Mouse (Mus musculus) left cerebral cortex, postnatal 14 days (tissue): Measurements from ENCODE around the gene Olfr1494. TPM values are rescaled to one million over a fixed set of nuclear protein-coding genes. Genes with fewer than 3 reads are reported as not detected.

ENCODE experiments used
- DNase-seq, 2 experiments: peaks; one replicate each; pipeline ENCODE4 v3.0.0; 2021 to 2022; ENCODE audit warnings: low spot score in 2 of 2, mixed read lengths in 1 of 2
- intact Hi-C: fragments of 180-260 bp; cut with DNase I; formaldehyde crosslinking; loops from one replicate; pipeline ENCODE4 v1.15.1; 2025
- long read RNA-seq, 2 experiments: library from polyadenylated mRNA; stranded (forward); transcript quantifications; one replicate each; pipeline ENCODE4 v2.0.0; 2021
- total RNA-seq, 2 experiments: library from RNA; stranded (reverse); gene quantifications; 2 replicates each; pipeline ENCODE4 v1.2.3; 2021

Gene Olfr1494
- not detected for total RNA-seq
- long read RNA-seq, experiment 1, result 0 reads
- long read RNA-seq, experiment 2, result 0 reads

DNA sequence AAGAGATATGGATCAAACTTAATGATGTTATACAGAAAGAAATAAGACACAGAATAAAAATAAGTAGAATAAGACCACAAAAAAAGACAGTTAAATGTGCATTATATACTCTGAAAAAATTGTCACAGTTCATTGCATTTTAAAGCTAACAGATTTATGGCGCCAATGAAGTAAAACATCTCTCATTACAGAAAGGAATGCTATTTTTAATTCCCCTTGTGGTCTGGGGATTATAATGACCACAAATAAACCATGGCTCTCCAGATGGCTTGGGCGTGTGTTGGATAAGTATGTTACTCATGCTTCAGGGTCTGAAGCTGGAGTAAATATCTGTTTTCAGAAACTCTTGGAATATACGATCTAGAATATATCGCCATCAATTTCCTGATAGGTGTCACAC is at the start of gene Olfr1494:
TSS of gene Olfr1494 (plus strand) at position 301 of the 400 bp plus-strand sequence.
- DNase-seq, result no peak

DNA sequence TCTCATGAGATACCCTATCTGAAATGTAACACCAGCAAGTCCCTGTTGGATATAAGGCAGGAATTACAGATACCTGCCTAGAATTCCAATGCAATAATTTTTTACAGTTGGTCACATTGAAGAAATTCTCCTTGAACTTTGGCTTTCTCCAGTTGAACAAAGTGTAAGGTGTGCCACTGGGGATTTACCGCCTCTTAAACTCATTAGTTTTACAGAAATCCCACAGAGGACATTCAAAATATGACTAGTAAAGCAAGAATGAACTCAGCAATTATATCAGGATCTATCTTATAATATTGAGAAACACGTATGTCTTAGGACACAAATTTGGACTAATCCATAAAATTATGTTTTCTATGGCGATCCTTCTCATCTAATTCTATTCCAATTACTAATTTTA is 42.6 kb upstream of the Olfr1494 start, which contains the start of gene Olfr1491:
TSS of gene Olfr1491 (plus strand) at position 301 of the 400 bp plus-strand sequence.
- no peak for DNase-seq
- intact Hi-C loops, result no loop called here

More for the DNA sequence above, at the start of gene Olfr1494:
- intact Hi-C loops, result no loop called here

DNA sequence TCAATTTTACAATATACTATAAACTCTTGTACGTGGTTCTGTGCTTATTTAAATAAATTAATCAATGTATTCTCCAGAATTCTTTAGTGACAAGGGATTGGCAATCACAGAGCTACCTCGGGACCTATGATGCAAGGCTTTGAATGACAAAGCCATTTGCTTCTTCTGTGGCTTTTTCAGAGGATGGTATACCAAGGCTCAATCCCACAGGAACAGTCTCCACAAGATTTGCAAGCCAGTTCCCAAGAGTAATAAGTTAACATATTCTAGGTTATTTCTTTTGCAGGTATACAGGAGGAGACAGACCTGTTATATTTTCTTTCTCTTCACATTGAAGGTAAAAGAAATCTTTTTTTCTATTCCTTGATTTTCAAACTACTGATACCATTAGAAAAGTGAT is 16.6 kb upstream of the Olfr1494 start, which contains the start of gene Olfr1493-ps1:
TSS of gene Olfr1493-ps1 (plus strand) at position 301 of the 400 bp plus-strand sequence.
- intact Hi-C loops, result no loop called here
- DNase-seq, result no peak

DNA sequence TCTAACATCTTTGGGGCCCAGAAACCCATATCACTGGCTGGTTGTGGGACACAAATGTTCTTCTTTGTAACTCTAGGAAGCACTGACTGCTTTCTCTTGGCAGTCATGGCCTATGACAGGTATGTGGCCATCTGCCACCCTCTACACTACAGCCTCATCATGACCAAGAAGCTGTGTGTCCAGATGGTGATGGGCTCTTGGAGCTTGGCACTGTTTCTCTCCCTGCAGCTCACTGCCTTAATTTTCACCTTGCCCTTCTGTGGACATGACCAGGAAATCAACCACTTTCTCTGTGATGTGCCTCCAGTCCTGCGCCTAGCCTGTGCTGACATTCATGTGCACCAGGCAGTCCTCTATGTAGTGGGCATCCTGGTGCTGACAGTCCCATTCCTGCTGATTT is 9.8 kb downstream of the Olfr1494 start:
- intact Hi-C loops, result no loop called here
- no peak for DNase-seq

DNA sequence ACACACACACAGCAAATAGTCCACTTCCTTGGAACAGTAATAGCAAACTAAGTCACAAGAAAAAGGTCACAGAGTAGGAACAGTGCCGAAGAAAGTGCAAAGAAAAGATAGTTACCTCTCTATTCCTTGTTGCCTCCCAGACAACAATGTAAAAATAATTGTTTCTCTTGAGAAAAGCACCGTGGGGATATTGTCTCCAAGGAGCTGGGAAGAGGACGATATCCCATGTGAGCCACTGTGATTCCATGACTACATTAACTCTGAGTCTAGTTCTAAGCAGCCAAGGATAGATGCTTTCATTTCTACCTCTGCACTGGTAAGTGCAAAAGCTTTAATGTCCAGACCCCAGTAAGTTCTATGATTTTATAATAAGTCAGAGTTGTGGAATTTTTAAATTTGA is 24.8 kb downstream of the Olfr1494 start, which contains the start of gene Olfr1495:
TSS of gene Olfr1495 (plus strand) at position 301 of the 400 bp plus-strand sequence.
- DNase-seq, result no peak
- intact Hi-C loops, result no loop called here

DNA sequence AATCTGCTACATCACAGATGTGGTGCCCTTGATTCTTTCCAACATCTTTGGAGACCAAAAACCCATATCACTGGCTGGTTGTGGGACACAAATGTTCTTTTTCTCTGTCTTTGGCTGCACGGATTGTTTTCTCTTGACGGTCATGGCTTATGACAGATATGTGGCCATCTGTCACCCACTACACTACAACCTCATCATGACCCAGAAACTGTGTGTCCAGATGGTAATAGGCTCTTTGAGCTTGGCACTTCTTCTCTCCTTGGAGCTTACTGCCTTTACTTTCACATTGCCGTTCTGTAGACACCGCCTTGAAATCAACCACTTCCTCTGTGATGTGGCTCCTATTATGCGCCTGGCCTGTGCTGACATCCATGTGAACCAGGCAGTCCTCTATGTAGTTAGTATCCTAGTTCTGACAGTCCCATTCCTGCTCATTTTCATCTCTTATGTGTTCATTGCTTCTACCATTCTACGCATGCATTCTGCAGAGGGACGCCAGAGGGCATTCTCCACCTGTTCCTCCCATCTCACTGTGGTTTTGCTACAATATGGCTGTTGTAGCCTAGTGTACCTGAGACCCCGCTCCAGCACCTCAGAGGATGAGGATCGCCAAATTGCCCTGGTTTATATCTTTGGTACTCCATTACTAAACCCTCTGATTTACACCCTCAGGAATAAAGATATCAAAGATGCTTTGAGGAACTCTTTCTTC is 29.2 kb downstream of the Olfr1494 start:
- DNase-seq, result no peak
- intact Hi-C loops, result no loop called here

DNA sequence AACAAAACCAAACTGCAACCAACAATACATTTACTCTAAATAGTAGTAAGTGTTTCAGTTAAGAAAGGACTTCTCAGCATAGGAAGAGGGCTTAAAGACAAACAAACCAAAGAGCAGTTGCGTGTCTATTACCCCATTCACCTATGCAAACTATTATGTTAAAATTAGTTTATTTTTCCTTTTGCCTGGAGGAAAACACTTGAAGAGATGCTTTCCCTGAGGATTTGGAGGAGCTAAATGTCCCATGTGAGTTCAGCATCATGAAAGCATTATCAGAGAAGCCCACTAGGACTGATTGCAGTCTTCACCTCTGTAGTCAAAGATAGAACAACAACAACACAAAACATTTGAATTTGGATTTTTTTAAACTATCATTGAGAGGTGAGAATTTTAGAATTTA is 38.0 kb downstream of the Olfr1494 start, which contains the start of gene Olfr1496:
TSS of gene Olfr1496 (plus strand) at position 301 of the 400 bp plus-strand sequence.
- intact Hi-C loops, result no loop called here

DNA sequence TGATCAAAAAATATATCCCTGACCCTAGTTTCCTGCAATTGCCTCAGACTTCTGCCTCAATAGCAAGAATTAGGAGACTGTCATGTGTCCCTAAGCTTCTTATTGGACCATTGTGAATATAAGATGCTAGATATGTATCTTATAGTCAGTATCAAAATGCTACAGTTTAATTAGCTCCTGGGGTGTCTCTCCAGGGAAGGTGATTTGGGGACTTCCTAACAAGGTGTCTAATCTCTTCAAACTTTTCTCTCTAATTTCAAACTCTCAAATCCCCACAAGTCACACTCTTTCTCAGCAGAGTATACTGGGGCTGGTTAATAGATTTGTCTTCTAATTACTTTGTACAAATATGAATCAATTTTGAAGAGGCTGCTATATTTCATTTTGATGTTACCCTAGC is 58.6 kb downstream of the Olfr1494 start, which contains the start of gene Olfr1497:
TSS of gene Olfr1497 (minus strand) at position 101 of the 400 bp plus-strand sequence.
- intact Hi-C loops, result no loop called here
- DNase-seq, result no peak

More for the DNA sequence above, 38.0 kb downstream of the Olfr1494 start, which contains the start of gene Olfr1496:
- no peak for DNase-seq

Other genes starting within 250 kb of the Olfr1494 start
- not detected for gene Olfr1477, start 239.2 kb upstream of the Olfr1494 start, total RNA-seq
- gene Olfr1480, start 211.8 kb upstream of the Olfr1494 start, total RNA-seq, result not detected
- not detected for gene Olfr1484, start 156.2 kb upstream of the Olfr1494 start, total RNA-seq
- not detected for gene Olfr1487, start 122.4 kb upstream of the Olfr1494 start, total RNA-seq
- not detected for gene Olfr1489, start 108.1 kb upstream of the Olfr1494 start, total RNA-seq
- not detected for gene Olfr1490, start 88.6 kb upstream of the Olfr1494 start, total RNA-seq
- gene Olfr1491, start 42.5 kb upstream of the Olfr1494 start, total RNA-seq, result not detected
- not detected for gene Olfr1493-ps1, start 16.4 kb upstream of the Olfr1494 start, total RNA-seq
- not detected for gene Olfr1495, start 24.9 kb downstream of the Olfr1494 start, total RNA-seq
- not detected for gene Olfr1496, start 38.1 kb downstream of the Olfr1494 start, total RNA-seq
- not detected for gene Olfr1497, start 58.5 kb downstream of the Olfr1494 start, total RNA-seq
- not detected for gene Olfr1499, start 79.7 kb downstream of the Olfr1494 start, total RNA-seq
- not detected for gene Olfr1500, start 90.8 kb downstream of the Olfr1494 start, total RNA-seq
- gene Olfr1501, start 111.0 kb downstream of the Olfr1494 start, total RNA-seq, result not detected
- gene Olfr1502, start 122.1 kb downstream of the Olfr1494 start, total RNA-seq, result not detected
- gene Olfr1504, start 158.2 kb downstream of the Olfr1494 start, total RNA-seq, result not detected
- not detected for gene Olfr1505, start 173.8 kb downstream of the Olfr1494 start, total RNA-seq